Mouse (Mus musculus): Measurements from ENCODE around the gene Rnf152. TPM values are rescaled to one million over a fixed set of nuclear protein-coding genes. Genes with fewer than 3 reads are reported as not detected.

The Rnf152 gene
- total and polyA plus RNA-seq, 2 experiments from 2014 or later, result 9.6 to 15.8 TPM

DNA sequence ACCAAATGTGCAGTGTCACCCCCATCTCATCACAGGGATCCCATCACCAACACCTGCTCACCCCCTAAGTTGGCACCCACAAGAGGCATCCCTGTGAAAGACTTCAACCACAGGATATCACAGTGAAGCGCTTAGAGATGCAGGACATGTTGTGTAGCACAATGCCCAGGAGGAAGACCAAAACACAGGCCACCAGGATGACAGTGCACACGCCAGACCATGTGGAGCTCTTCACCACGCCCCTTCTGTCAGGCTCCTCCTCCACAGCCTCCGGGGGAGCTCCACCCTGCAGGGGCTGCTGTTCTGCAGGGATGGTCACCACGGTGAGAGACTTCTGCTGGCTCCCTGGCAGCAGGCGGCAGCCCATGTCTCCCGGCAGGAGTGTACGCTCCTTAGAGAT lies 72.4 kb downstream of the Rnf152 start:
- H3K4me3 ChIP-seq (ENCODE audit: low read depth, low read length), result no peak overlapping the region
- H3K9ac ChIP-seq, result no peak overlapping the region
- no peaks in the 10 kb centered on the region for H3K4me1 ChIP-seq (ENCODE audit: insufficient read depth)
- 77% methylated on average over 8 of the region's 8 CpGs for WGBS
- no peak overlapping the region for H3K27ac ChIP-seq (ENCODE audit: low read depth, low read length)
- no peak overlapping the region for H3K4me2 ChIP-seq (ENCODE audit: low read depth)
- no peaks in the 10 kb centered on the region for H3K9me3 ChIP-seq (ENCODE audit: low read length)
- no peak for TF ChIP-seq CTCF (IDR thresholded peaks at IDR 0.05; ENCODE audit: low read depth)
- H3K27me3 ChIP-seq (ENCODE audit: insufficient read depth, low read length), result no peaks in the 10 kb centered on the region
- no peak for ATAC-seq
- no peak for DNase-seq
- 0 out of 2 replicates have a peak, but pooled peaks cover 3% of the 10 kb centered on the region for H3K36me3 ChIP-seq (ENCODE audit: insufficient read depth)

- H3K9me3 ChIP-seq (ENCODE audit: low read length), result no peaks in the 10 kb centered on the region
- H3K27me3 ChIP-seq (ENCODE audit: insufficient read depth, low read length), result no peaks in the 10 kb centered on the region
- no peak overlapping the region for H3K27ac ChIP-seq (ENCODE audit: low read depth, low read length)
- DNase-seq (no peak), ATAC-seq (no peak)
- no peak overlapping the region for H3K4me3 ChIP-seq (ENCODE audit: low read depth, low read length)
- no peak for TF ChIP-seq CTCF (IDR thresholded peaks at IDR 0.05; ENCODE audit: low read depth)
- no peak overlapping the region for H3K4me2 ChIP-seq (ENCODE audit: low read depth)
- no peak overlapping the region for H3K9ac ChIP-seq
- no peaks in the 10 kb centered on the region for H3K4me1 ChIP-seq (ENCODE audit: insufficient read depth)
- 0 out of 2 replicates have a peak, but pooled peaks cover 3% of the 10 kb centered on the region for H3K36me3 ChIP-seq (ENCODE audit: insufficient read depth)
- WGBS, result 55% methylated on average over 3 of the region's 3 CpGs
Measured at GRCm38 (mm10) chr1:105281277-105281676, 75.2 kb downstream of the Rnf152 start.

DNA sequence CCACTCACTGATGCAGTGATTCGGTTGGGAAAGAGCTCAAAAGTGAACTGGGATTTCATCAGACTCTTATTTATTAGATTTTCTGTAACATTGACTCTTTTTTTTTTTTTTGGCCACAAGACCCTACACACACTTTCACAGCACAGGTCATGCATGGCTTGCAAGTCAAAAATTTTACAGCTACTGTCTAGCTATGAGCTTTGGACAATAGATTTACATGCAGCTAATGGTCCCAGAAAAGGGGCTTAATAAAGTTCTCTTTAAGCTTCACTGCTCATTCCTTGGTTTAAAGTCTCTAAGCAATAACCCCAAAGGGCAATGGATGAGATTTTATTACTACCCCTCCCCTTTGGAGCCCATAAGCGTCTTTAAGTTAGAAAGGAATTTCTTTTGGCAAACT lies 76.3 kb downstream of the Rnf152 start:
- TF ChIP-seq CTCF (IDR thresholded peaks at IDR 0.05; ENCODE audit: low read depth), result no peak
- Histone ChIP-seq H3K27me3 (ENCODE audit: insufficient read depth, low read length) (no peaks in the 10 kb centered on the region), H3K36me3 (ENCODE audit: insufficient read depth) (0 out of 2 replicates have a peak, but pooled peaks cover 3% of the 10 kb centered on the region), H3K27ac (ENCODE audit: low read depth, low read length) (no peak overlapping the region), H3K9ac (no peak overlapping the region), H3K4me3 (ENCODE audit: low read depth, low read length) (no peak overlapping the region), H3K9me3 (ENCODE audit: low read length) (no peaks in the 10 kb centered on the region), H3K4me1 (ENCODE audit: insufficient read depth) (no peaks in the 10 kb centered on the region), H3K4me2 (ENCODE audit: low read depth) (no peak overlapping the region)
- DNase-seq, result no peak
- ATAC-seq, result no peak
- 81% methylated on average over 2 of the region's 2 CpGs for WGBS

DNA sequence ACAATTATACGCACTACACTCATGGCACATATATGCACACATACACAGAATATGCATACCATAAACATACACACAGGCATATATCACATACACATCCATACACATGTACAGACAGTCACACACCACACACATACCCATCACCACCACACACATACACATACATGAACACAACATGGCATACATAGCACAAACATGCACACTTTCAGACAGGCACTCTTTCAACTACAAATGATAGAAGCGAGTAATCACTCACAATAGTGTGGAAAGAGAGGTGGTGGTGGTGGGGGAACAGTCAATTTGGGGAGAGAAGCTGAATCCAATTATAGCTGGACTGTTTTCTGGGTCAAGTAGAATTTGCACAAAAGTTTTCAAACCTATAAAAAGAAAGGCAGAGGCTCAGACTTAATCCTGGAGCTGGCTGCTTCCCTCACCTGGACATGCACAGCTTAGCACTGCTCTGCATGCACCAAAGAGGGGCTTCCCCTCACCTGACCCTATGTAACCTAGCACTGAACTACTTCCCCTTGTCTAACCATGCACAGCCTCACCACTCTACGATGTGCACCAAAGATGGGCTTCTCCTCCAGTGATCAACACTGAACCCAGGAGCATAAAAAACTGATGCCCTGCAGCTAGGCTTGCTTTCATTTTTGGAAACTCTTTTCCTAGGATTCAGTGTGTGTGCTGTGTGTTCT lies 81.9 kb downstream of the Rnf152 start:
- ATAC-seq (no peak), DNase-seq (no peak)
- H3K9me3 ChIP-seq (ENCODE audit: low read length), result no peaks in the 10 kb centered on the region
- H3K4me1 ChIP-seq (ENCODE audit: insufficient read depth), result no peaks in the 10 kb centered on the region
- no peak overlapping the region for H3K9ac ChIP-seq
- 87% methylated on average over 3 of the region's 3 CpGs for WGBS
- no peaks in the 10 kb centered on the region for H3K36me3 ChIP-seq (ENCODE audit: insufficient read depth)
- no peaks in the 10 kb centered on the region for H3K27me3 ChIP-seq (ENCODE audit: insufficient read depth, low read length)
- H3K27ac ChIP-seq (ENCODE audit: low read depth, low read length), result no peak overlapping the region
- no peak overlapping the region for H3K4me3 ChIP-seq (ENCODE audit: low read depth, low read length)
- no peak for TF ChIP-seq CTCF (IDR thresholded peaks at IDR 0.05; ENCODE audit: low read depth)
- H3K4me2 ChIP-seq (ENCODE audit: low read depth), result no peak overlapping the region

- WGBS, result 92% methylated on average over 10 of the region's 10 CpGs
- Histone ChIP-seq H3K9me3 (ENCODE audit: low read length) (no peaks in the 10 kb centered on the region), H3K36me3 (ENCODE audit: insufficient read depth) (no peaks in the 10 kb centered on the region), H3K4me3 (ENCODE audit: low read depth, low read length) (no peak overlapping the region), H3K27me3 (ENCODE audit: insufficient read depth, low read length) (no peaks in the 10 kb centered on the region), H3K4me2 (ENCODE audit: low read depth) (no peak overlapping the region), H3K27ac (ENCODE audit: low read depth, low read length) (no peak overlapping the region), H3K4me1 (ENCODE audit: insufficient read depth) (no peaks in the 10 kb centered on the region), H3K9ac (no peak overlapping the region)
- no peak for TF ChIP-seq CTCF (IDR thresholded peaks at IDR 0.05; ENCODE audit: low read depth)
- ATAC-seq (no peak), DNase-seq (no peak)
Measured at GRCm38 (mm10) chr1:105271104-105271503, 85.4 kb downstream of the Rnf152 start.

DNA sequence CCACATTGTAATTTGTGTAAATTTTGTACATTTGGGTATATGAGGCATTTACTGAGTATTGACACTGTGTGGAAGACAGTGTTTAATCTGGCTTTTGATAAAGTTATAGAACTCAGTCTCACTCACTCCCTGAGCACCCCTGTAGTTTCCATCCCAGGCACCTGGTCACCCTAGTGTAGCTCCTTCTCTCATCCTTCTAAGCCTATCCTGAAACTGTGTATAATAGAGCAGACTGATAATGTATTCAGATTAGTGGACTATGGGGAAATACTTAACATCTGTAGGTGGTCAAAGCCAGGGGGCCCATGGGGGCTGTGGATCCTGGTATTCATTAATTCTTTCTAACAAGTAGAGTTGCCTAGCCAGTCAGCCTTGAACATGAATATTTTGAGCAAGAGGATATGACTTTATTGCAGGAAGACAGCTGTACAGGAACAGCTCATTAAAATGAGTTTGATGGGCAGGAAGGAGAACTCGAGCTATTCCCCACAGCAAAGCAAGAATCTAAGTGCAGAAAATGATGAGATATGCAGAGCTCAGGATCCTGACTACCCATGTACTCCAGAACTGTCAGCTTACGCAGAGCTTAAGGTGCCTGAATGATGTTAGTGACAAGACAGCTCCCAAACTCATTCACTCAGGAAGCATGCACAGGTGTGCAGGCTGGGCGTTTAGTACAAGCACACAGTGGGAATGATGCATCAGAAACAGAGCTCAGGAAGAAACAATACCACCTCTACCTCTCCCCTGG lies 93.1 kb downstream of the Rnf152 start:
- Histone ChIP-seq H3K4me2 (ENCODE audit: low read depth) (no peak overlapping the region), H3K36me3 (ENCODE audit: insufficient read depth) (no peaks in the 10 kb centered on the region), H3K4me3 (ENCODE audit: low read depth, low read length) (no peak overlapping the region), H3K9me3 (ENCODE audit: low read length) (no peaks in the 10 kb centered on the region), H3K27me3 (ENCODE audit: insufficient read depth, low read length) (no peaks in the 10 kb centered on the region), H3K27ac (ENCODE audit: low read depth, low read length) (no peak overlapping the region), H3K4me1 (ENCODE audit: insufficient read depth) (no peaks in the 10 kb centered on the region), H3K9ac (no peak overlapping the region)
- 71% methylated on average over 3 of the region's 3 CpGs for WGBS
- ATAC-seq, result peak; percentile 43; the same call in 1 of the 2 replicates
- no peak for DNase-seq
- TF ChIP-seq CTCF (IDR thresholded peaks at IDR 0.05; ENCODE audit: low read depth), result no peak

- H3K9ac ChIP-seq, result no peak overlapping the region
Measured at GRCm38 (mm10) chr1:105260200-105260599, 96.3 kb downstream of the Rnf152 start.

More at GRCm38 (mm10) chr1:105260200-105260599, 96.3 kb downstream of the Rnf152 start:
- no peak for ATAC-seq
- H3K4me2 ChIP-seq (ENCODE audit: low read depth), result no peak overlapping the region
- H3K36me3 ChIP-seq (ENCODE audit: insufficient read depth), result no peaks in the 10 kb centered on the region
- no peak for TF ChIP-seq CTCF (IDR thresholded peaks at IDR 0.05; ENCODE audit: low read depth)
- H3K4me3 ChIP-seq (ENCODE audit: low read depth, low read length), result no peak overlapping the region
- DNase-seq, result no peak
- H3K4me1 ChIP-seq (ENCODE audit: insufficient read depth), result no peaks in the 10 kb centered on the region
- no peaks in the 10 kb centered on the region for H3K27me3 ChIP-seq (ENCODE audit: insufficient read depth, low read length)
- no peaks in the 10 kb centered on the region for H3K9me3 ChIP-seq (ENCODE audit: low read length)
- no peak overlapping the region for H3K27ac ChIP-seq (ENCODE audit: low read depth, low read length)
- 88% methylated on average over 5 of the region's 5 CpGs for WGBS
